Mouse (Mus musculus) kidney, embryonic 15.5 days (tissue): ENCODE measurements around the gene Slc17a4. TPM values are rescaled to one million over a fixed set of nuclear protein-coding genes. Genes with fewer than 3 reads are reported as not detected.

ENCODE experiments used
- ATAC-seq: fragments of 200-750 bp; cut with Nextera tagmentation; replicated peaks from 2 replicates; pipeline ENCODE4 v1.8.0; 2017; ENCODE audit warnings: moderate TSS enrichment; ENCODE audit not compliant: low FRiP score
- H3K27ac ChIP-seq: fragments of 300-500 bp; sonication (generic); 2 replicates; pipeline ENCODE4 v1.5.1; 2015; ENCODE audit warnings: mild to moderate bottlenecking, inconsistent platforms
- H3K27me3 ChIP-seq: fragments of 300-500 bp; sonication (generic); 2 replicates; pipeline ENCODE4 v1.6.1; 2015; ENCODE audit warnings: inconsistent platforms
- H3K36me3 ChIP-seq: fragments of 300-500 bp; sonication (generic); 2 replicates; pipeline ENCODE4 v1.6.1; 2015; ENCODE audit warnings: inconsistent platforms
- H3K4me1 ChIP-seq: fragments of 300-500 bp; sonication (generic); 2 replicates; pipeline ENCODE4 v1.6.1; 2015; ENCODE audit warnings: inconsistent platforms
- H3K4me2 ChIP-seq: fragments of 300-500 bp; sonication (generic); 2 replicates; pipeline ENCODE4 v1.6.1; 2015; ENCODE audit warnings: moderate library complexity, mild to moderate bottlenecking, inconsistent platforms
- H3K4me3 ChIP-seq: fragments of 300-500 bp; sonication (generic); replicated peaks from 2 replicates; pipeline ENCODE4 v1.5.1; 2015; ENCODE audit warnings: mild to moderate bottlenecking, inconsistent platforms
- H3K9ac ChIP-seq: fragments of 300-500 bp; sonication (generic); 2 replicates; pipeline ENCODE4 v1.6.1; 2015; ENCODE audit warnings: mild to moderate bottlenecking, inconsistent platforms
- H3K9me3 ChIP-seq: fragments of 300-500 bp; sonication (generic); replicated peaks from 2 replicates; pipeline ENCODE4 v1.6.1; 2016; ENCODE audit warnings: inconsistent platforms
- WGBS: fragments of 180-500 bp; shearing (Covaris S2); methylation state at CpG from one replicate; pipeline ENCODE4 v1.1.7; 2015; ENCODE audit warnings: mixed read lengths; 5-methylcytosine and 5-hydroxymethylcytosine counted together
- polyA plus RNA-seq: library from polyadenylated mRNA; unstranded; fragments of >200 nt; fragmentation: Nextera tagmentation; extraction: Ambion mirVana; gene quantifications from 2 replicates; pipeline ENCODE4 v1.2.1, GENCODE M21; 2015

Gene Slc17a4
- polyA plus RNA-seq, 1 experiment from 2014 or later: 2.7 TPM

DNA sequence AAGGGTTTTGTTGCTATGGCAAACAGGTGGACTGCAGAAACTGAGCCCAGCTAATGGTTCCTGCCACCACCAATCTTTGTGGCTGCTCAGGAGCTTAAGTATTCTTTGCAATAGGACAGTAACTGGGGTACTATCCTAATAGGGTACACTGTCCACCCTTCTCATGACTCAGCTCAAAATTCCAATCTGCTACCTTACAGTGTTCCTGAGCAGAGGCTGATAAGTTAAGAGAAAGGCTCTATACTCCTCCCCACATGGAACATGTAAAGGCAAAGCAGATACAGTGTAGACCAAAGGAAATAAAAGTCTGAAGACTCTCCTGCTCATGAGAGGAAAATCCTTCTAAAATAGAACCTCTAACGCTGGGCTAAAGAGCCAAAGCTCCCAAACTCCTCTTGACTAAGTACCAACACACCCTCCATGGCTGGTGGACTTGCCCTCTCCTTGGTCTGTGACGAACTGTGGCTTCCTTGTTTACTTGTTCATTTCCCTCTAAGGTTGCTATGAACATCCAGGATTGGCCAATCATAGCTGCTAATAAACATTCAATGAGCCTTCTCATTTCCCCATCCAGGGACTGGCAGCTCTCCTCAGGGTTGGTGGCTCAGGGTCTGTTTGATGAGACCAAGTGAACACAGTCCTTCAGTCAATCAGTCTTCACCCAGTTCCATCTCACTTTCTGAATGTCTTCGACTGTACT is 27.6 kb downstream of the Slc17a4 start:
- no peak for ATAC-seq
- no peaks in the 10 kb centered on the region for H3K36me3 ChIP-seq
- no peak overlapping the region for H3K4me3 ChIP-seq
- peaks cover 6% of the 10 kb centered on the region; the same call in 1 of the 2 replicates for H3K4me1 ChIP-seq
- no peak overlapping the region for H3K27ac ChIP-seq
- H3K4me2 ChIP-seq: no peak overlapping the region
- H3K9me3 ChIP-seq: no peaks in the 10 kb centered on the region
- H3K9ac ChIP-seq: no peak overlapping the region
- 84% methylated on average over 3 of the region's 3 CpGs for WGBS
- H3K27me3 ChIP-seq: no peaks in the 10 kb centered on the region

DNA sequence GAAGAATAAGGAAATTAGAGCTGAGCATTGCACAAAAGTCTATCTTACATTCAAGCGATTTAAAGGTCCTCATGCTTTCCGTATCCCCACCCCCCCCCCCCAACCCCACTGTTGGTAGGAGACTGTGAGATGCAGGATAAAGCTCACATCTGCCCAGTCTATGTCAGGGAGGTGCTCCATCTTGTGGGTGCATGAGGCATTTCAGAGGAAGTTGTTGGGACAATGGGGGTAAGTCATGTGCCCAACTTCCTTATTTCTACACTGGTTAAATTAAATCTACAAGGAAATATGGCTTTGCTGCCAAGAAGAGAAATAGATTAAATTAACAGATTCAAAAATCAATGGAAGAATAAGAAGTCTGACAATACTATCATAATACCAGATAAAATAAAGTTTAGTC is 29.3 kb downstream of the Slc17a4 start:
- H3K4me3 ChIP-seq: no peak overlapping the region
- H3K9ac ChIP-seq: no peak overlapping the region
- ATAC-seq: no peak
- WGBS: 44% methylated on average over 2 of the region's 2 CpGs
- H3K4me2 ChIP-seq: no peak overlapping the region
- H3K36me3 ChIP-seq: no peaks in the 10 kb centered on the region
- no peaks in the 10 kb centered on the region for H3K27me3 ChIP-seq
- H3K9me3 ChIP-seq: no peaks in the 10 kb centered on the region
- peaks cover 6% of the 10 kb centered on the region; the same call in 1 of the 2 replicates for H3K4me1 ChIP-seq
- no peak overlapping the region for H3K27ac ChIP-seq

DNA sequence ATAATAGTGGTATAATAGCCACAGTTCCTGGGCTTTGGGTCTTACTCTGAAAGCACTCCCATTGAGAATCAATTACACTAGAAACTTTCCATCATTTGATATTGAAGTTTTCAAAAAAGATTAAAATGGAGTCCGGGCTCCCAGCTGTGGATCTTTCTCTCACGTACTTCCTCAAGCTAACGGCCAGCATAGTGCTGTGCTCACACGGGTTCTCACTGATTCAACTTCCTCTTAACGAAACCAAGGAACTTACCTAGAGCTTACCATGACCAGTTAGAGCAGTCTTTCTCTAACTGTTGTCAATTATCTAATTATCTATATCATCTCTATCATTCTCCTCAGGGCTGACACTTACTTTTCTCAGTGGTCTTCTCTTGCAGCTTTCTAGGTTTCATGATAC is 35.2 kb downstream of the Slc17a4 start:
- Histone ChIP-seq H3K4me3 (no peak overlapping the region), H3K27me3 (no peaks in the 10 kb centered on the region), H3K36me3 (no peaks in the 10 kb centered on the region), H3K4me1 (no peaks in the 10 kb centered on the region), H3K9me3 (no peaks in the 10 kb centered on the region), H3K9ac (no peak overlapping the region), H3K27ac (no peak overlapping the region), H3K4me2 (no peak overlapping the region)
- ATAC-seq: no peak
- 84% methylated on average over 5 of the region's 5 CpGs for WGBS

DNA sequence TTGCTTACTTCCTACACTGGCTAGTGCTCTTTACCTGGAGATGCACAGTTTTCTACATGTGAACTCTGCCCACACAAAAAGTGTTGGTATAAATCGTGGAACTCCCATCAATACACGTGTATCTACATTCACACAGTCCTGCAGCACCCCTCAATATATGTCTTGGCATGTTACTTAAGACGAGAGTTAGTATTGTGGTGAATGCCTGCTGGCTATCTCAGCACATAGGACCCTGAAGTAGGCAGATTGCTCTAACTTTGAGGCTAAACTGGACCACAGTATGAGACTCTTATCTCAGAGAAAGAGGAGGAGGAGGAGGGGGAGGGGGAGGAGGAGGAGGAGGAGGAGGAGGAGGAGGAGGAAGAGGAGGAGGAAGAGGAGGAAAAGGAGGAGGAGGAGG is 35.7 kb downstream of the Slc17a4 start:
- Histone ChIP-seq H3K27me3 (no peaks in the 10 kb centered on the region), H3K9me3 (no peaks in the 10 kb centered on the region), H3K36me3 (no peaks in the 10 kb centered on the region), H3K9ac (no peak overlapping the region), H3K4me1 (no peaks in the 10 kb centered on the region), H3K27ac (no peak overlapping the region), H3K4me3 (no peak overlapping the region), H3K4me2 (no peak overlapping the region)
- 75% methylated on average over 3 of the region's 3 CpGs for WGBS
- no peak for ATAC-seq

- ATAC-seq: no peak
- H3K4me2 ChIP-seq: no peak overlapping the region
- H3K27me3 ChIP-seq: no peaks in the 10 kb centered on the region
- H3K4me1 ChIP-seq: no peaks in the 10 kb centered on the region
- no peaks in the 10 kb centered on the region for H3K9me3 ChIP-seq
- H3K9ac ChIP-seq: no peak overlapping the region
- 79% methylated on average over 5 of the region's 5 CpGs for WGBS
- no peak overlapping the region for H3K4me3 ChIP-seq
- no peaks in the 10 kb centered on the region for H3K36me3 ChIP-seq
- no peak overlapping the region for H3K27ac ChIP-seq
These were observed 41.7 kb downstream of the Slc17a4 start for GRCm38 (mm10) chr13:23873141-23873540.

DNA sequence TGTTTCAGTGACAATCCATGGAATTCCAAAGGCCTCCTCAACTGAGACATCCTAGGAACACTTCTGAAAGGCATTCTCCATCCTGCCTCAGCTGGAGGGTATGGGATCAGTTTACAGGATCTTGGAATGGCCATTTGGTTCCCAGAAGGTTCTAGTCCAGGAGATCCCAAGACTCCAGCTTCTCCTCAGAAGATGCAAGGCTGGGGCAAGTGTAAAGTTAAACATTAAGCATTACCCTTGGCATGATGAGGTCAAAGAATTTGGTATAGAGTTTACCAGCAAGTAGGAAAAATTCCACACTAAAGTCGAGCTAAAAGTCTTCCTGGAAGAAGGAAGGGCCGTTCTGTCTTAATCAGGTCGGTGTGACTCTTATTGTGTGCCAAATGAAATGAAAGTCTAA is 44.8 kb downstream of the Slc17a4 start:
- no peaks in the 10 kb centered on the region for H3K36me3 ChIP-seq
- no peak for ATAC-seq
- no peak overlapping the region for H3K27ac ChIP-seq
- H3K9me3 ChIP-seq: no peaks in the 10 kb centered on the region
- H3K4me2 ChIP-seq: no peak overlapping the region
- H3K4me3 ChIP-seq: no peak overlapping the region
- H3K9ac ChIP-seq: no peak overlapping the region
- H3K27me3 ChIP-seq: no peaks in the 10 kb centered on the region
- H3K4me1 ChIP-seq: peaks cover 7% of the 10 kb centered on the region
- WGBS: 67% methylated on average over 3 of the region's 3 CpGs

DNA sequence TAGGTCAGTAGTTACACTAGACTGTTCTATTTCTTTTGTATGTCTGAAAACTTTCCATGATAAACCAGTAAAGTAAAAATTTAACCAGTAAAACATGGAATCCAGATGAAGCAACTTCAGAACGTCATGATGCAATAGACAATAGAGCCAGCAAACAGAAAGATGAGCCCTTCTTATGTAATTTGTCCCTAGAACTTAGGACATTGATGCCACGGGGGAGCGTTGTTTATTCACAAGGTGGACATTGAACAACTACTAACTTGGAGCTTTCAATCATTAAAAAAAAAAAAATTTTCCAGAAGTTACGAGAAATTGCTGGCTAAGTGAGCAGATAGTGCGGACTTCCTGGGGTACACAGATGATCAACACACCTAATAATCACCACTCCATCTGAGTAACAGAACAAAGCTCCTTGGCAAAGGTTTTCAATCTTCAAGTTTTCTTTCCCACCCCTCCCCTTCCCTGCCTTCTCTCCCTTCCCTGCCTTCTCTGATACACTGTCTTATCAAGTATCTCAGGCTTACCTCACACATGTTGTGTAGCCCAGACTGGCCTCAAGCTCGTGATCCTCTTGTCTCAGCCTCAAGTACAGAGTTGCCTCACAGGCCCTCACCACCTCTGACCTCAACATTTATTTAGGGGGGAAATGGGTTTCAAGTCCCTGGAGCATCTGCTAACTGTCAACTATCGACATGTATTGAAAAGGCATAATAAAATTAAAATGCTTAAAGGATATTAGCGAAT is 45.8 kb downstream of the Slc17a4 start:
- Histone ChIP-seq H3K36me3 (no peaks in the 10 kb centered on the region), H3K9me3 (no peaks in the 10 kb centered on the region), H3K4me3 (no peak overlapping the region), H3K27ac (no peak overlapping the region), H3K4me1 (peaks cover 7% of the 10 kb centered on the region), H3K4me2 (no peak overlapping the region), H3K27me3 (no peaks in the 10 kb centered on the region), H3K9ac (no peak overlapping the region)
- no peak for ATAC-seq
- 83% methylated on average over 8 of the region's 8 CpGs for WGBS

DNA sequence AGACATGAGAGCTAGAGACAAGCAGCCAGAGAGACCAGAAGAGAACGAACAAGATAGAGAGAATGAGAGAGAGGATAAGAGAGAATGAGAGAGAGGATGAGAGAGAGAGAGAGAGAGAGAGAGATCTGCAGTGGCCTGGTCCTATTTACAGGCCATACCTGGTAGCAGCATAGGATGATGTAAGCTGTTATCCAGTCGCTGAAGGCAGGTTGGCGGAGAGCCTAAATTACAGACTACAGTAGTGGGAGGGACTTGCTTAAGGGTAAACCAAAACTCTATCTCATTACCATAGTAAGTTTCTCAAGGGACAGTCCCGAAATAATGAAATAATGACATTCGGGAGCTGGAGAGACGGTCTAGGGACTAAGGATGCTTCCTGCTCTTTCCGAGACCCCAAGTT is 47.4 kb downstream of the Slc17a4 start, which contains the start of gene Slc17a1:
Gene Slc17a1, plus strand, starts transcription at position 346 of the 400 bp plus-strand sequence.
- Histone ChIP-seq H3K4me2 (no peak within 1 kb of the TSS), H3K4me3 (no peak within 1 kb of the TSS), H3K36me3 (no peaks in the 10 kb centered on the region), H3K27me3 (no peaks in the 10 kb centered on the region), H3K27ac (no peak within 1 kb of the TSS), H3K4me1 (peaks cover 7% of the 10 kb centered on the region), H3K9ac (no peak within 1 kb of the TSS), H3K9me3 (no peaks in the 10 kb centered on the region)
- ATAC-seq: no peak
- 83% methylated on average over 7 of the region's 7 CpGs for WGBS

GRCm38 (mm10) chr13:23867000-23867399 is 47.8 kb downstream of the Slc17a4 start:
- Histone ChIP-seq H3K4me2 (no peak overlapping the region), H3K9me3 (no peaks in the 10 kb centered on the region), H3K4me3 (no peak overlapping the region), H3K9ac (no peak overlapping the region), H3K27me3 (no peaks in the 10 kb centered on the region), H3K27ac (no peak overlapping the region), H3K4me1 (peaks cover 7% of the 10 kb centered on the region), H3K36me3 (no peaks in the 10 kb centered on the region)
- ATAC-seq: no peak
- 78% methylated on average over 6 of the region's 6 CpGs for WGBS

DNA sequence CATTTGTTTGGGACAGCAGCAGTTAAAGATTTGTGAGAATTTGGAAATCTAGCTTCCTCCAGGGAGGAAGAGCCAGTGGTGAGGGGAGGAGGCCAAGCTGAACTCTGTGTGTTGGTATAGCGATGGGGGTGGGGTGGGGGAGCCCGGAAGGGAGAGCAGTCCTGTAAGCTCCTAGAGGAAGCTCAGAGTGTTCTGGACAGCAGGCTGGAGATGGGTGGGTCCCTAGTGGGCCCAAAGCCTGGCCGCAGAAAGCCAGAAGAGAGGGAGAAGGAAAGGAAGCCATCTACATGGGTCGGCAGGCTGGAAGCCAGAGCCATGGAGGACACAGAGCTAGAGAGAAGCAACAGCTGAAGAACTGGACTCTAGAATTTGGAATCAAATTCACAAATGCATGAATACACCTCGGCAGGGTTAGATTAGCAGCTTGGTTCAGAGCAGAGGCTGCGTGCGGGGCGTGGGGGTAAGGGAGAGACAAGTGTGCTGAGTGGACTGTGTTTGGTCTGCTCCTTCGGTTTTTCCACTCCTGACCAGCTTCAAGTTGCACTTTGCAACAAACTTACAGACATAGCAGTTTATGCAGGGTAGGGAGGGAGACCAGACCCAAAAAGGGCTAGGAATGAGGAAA is 48.6 kb downstream of the Slc17a4 start:
- H3K9ac ChIP-seq: no peak overlapping the region
- no peaks in the 10 kb centered on the region for H3K36me3 ChIP-seq

GRCm38 (mm10) chr13:23864711-23865110 is 50.1 kb downstream of the Slc17a4 start:
- H3K4me1 ChIP-seq: peaks cover 7% of the 10 kb centered on the region
- no peak for ATAC-seq
- no peak overlapping the region for H3K9ac ChIP-seq
- H3K27me3 ChIP-seq: no peaks in the 10 kb centered on the region
- no peaks in the 10 kb centered on the region for H3K36me3 ChIP-seq
- no peak overlapping the region for H3K27ac ChIP-seq
- H3K4me2 ChIP-seq: no peak overlapping the region
- H3K4me3 ChIP-seq: no peak overlapping the region
- 72% methylated on average over 9 of the region's 9 CpGs for whole genome bisulfite sequencing
- H3K9me3 ChIP-seq: no peaks in the 10 kb centered on the region

More for the DNA sequence above, 48.6 kb downstream of the Slc17a4 start:
- Histone ChIP-seq H3K27ac (peak overlapping the region; percentile 37; the same call in 1 of the 2 replicates), H3K9me3 (no peaks in the 10 kb centered on the region), H3K4me2 (no peak overlapping the region), H3K27me3 (no peaks in the 10 kb centered on the region), H3K4me3 (no peak overlapping the region), H3K4me1 (peaks cover 7% of the 10 kb centered on the region)
- WGBS: 69% methylated on average over 9 of the region's 9 CpGs
- no peak; the same call in 1 of the 2 replicates for ATAC-seq

- no peak for ATAC-seq
- no peak overlapping the region for H3K4me3 ChIP-seq
- no peak overlapping the region for H3K27ac ChIP-seq
- H3K36me3 ChIP-seq: no peaks in the 10 kb centered on the region
- no peak overlapping the region for H3K9ac ChIP-seq
- H3K9me3 ChIP-seq: no peaks in the 10 kb centered on the region
- H3K4me1 ChIP-seq: peaks cover 7% of the 10 kb centered on the region
- H3K27me3 ChIP-seq: no peaks in the 10 kb centered on the region
- H3K4me2 ChIP-seq: no peak overlapping the region
These were observed 53.0 kb downstream of the Slc17a4 start for GRCm38 (mm10) chr13:23861815-23862214.
